Mouse (Mus musculus) kidney, adult 2 months (tissue): Measurements from ENCODE around the gene Ythdc1.

Source experiments
- CTCF ChIP-seq: fragments of 200-500 bp; conservative IDR thresholded peaks from 2 replicates; pipeline ENCODE4 v1.5.1; 2011; ENCODE audit warnings: low read depth, mild to moderate bottlenecking, control low read depth, low read length, moderate library complexity, mixed read lengths; ENCODE audit not compliant: insufficient read depth, insufficient read length
- POLR2A ChIP-seq: fragments of 200-500 bp; IDR thresholded peaks from one replicate; pipeline ENCODE4 v1.6.1; 2011; ENCODE audit warnings: low read depth, low read length, control low read depth

DNA sequence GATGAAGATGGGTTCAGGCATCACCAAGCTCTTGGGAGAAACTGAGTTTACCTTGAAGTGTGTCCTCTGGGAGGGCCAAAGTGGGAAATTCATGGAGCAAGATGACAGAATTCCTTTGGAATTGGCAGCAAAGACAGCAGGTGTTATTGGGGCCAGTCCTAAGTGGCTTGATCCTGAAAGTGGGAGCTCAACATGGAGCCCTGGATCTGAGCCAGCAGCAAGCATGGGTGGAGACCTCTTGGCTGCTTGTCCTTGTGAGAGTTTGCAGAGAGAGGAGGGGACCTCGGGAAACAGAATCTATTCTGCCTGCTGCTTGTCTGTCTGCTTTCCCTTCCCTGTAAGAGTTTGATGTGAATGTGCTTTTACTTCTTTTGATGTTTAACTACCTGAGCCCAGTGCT, 67.9 kb downstream of the Ythdc1 start:
- TF ChIP-seq CTCF (no peak), POLR2A (no peak)
